Mouse (Mus musculus): ENCODE results near the gene Edf1. TPM values are rescaled to one million over a fixed set of nuclear protein-coding genes. Genes with fewer than 3 reads are reported as not detected.

The Edf1 gene
- 403 and 822 TPM in 2 replicates for polyA plus RNA-seq (2012; ENCODE audit: low replicate concordance)

DNA sequence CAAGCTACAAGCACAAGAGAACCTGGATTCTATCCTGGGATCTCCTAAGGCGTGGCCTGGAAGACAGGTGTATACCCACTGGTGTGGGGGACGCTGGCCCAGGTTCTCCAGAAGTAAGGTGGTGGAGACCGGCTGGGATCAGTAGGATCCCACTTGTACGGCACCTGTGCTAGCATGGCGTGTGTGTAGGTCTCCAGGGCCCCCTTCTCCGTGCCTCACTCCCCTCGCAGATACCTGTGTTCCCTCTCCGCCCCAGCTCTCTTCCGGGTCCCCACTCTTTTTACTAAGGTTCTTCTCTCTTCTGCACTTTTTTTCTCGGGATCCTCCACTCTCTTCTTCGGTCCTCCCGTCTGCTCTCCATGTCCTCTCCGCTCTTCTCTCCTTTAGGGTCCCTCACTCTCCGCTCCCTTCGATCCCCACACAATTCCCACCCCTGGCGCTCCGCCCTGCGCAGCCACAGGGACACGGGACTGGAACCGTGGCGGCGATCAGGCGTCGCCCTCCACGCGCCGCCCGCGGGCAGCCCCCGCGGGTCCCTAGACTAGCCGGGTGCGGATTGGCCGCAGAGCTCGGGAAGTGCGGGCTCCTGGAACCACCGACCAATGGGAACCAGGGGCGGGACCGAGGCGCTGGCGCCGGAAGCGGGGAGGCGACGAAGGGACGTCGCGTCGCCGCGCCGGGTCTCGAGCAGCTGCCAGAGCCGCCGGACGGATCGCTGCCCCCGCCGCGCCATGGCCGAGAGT is at the start of gene Edf1:
Gene Edf1, plus strand, starts transcription at position 627 of the 743 bp plus-strand sequence.

DNA sequence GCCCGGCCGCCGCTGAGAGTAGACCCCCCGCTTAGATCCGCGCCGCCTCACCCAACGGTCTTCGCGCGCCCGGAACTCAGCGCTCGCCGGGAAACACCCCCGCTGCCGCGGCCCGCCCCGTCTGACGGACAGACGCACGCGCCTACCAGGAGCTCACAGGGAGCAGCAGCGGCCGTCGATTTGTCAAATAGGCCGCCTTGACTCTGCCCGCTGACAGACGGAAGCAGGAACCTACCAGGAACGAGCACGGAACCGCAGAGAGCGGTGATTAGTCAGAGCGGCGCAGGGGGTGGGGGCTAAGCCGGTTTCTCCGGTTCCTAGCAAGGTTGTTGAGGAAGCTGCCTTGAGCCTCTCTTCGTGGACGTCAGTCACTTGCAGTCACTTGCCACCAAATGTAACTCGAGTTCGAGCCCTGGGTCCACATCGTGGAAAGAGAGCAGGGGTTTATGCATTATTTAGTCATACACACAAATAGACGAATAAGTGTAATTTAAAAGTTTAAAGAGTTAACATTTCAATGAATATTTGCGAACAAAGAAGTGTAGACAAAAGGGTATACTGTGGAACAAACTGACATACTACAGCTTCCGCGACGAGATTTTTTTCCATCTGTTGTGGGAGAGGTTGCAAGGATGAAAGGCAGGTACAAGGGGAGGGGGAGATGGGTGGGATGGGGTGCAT is 10.7 kb upstream of the Edf1 start, which contains the start of gene Traf2:
Gene Traf2, minus strand, starts transcription at position 130 of the 681 bp plus-strand sequence.

DNA sequence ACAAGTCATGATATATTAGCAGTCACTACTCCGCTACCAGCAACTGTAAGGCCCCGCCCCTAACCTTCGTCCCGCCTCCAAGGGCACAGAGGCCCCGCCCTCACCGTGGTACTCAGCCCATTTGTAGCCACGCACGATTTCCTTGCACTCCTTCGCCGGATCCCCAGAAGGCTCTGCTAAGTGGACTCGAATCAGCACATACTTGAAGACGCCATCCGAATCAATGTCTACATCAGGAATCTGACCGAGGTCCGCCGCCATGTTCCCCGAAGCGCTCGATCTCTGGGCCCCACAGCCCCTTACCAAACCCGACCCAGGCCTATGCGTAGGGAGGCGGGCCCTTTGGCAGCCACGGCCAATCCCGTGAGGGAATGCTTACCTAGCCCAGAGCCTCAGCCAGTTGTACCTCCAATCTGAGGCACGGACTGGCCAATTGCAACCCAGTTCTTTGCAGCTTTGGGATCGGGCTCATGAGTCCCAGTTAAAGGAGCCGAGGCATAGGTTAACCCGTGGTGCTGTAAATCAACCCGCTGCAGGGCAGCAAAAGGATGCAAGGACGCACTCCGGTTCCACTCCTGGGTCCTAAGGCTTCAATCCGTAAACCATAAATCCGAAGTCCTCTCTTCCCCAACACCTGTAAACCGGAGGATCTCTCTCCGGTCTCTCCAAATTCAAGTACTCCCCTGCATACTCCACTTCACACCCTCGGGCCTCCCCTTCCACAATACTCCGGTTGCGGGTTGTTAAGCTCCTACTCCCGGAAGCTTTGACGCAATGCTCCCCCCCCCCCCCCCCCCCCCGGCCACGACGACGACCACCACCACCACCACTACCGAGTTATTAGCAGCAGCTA is 17.2 kb downstream of the Edf1 start, which contains the start of the genes Mamdc4 and Phpt1:
Gene Mamdc4, minus strand, starts transcription at position 267 of the 853 bp plus-strand sequence.
Gene Phpt1, minus strand, starts transcription at position 646 of the 853 bp plus-strand sequence.

DNA sequence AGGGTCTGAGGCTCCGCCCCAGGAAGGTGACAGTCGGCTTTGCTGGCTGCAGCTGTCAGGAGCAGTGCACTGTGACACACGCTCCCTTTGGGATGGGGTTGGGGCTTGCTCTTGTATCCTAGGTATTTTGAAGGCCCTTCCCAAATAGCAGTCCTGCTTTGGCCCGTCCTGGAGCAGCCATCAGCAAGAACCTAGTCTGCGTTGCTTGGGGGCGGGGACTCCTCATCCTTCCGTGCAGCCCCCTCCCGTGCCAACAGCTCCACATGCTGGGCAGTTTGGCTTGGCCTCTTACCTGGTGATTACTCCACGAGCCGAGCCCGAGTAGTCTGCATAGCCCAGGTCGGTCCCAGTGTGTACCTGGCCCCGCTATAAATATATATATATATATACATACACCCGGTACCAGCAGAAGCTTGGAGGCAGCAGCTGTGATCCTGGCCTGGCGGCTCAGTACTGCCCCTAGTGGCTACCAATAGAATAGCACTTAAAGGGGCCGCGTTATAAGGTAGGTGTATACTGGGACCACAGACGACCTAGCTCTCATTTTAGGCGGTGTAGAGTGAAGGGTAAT is 23.7 kb downstream of the Edf1 start, which contains the start of gene Ajm1:
Gene Ajm1, minus strand, starts transcription at position 464 of the 571 bp plus-strand sequence.

DNA sequence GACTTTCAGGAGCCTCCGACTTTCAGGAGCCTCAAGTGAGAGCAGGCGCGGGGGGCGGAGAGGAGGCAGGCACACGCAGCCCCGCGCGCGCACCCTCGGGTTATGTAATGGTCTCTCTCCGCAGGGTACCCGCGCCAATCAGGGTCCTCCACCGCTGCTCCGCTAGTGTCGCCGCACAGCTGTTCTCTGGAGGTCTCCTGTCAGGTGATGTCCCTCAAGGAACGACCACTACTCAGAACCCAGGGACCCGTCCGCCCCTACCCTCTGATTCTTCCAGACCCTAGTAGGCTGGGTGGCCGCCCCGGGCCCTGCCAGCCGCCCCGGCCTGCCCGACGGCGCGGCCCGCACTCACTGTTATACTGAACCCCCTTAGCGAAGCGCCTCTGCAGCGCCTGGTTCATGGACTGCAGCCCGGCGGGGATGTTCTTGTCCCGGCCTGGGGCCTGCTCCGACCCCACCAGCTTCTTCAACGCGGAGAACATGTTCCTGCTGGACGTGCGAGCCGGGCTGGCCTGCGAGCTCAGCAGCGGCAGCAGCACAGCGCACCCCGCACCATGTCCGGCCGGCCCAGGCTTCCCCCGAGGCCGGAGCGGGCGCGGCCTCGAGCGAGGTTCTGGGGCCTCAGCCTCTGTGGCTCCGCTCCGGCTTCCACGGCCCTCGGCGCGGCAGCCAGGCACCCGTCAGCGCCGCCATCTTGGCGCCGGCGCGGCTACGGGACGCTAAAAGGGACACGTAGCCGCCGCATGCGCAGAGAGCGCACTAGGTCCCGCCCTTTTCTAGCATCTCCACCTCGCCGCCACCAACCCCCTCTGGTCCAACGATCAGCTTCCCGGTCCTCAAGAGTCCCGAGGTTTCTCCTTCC is 50.3 kb downstream of the Edf1 start, which contains the start of gene Rabl6:
Gene Rabl6, minus strand, starts transcription at position 761 of the 862 bp plus-strand sequence.

Other genes with a start within 250 kb of the Edf1 start
- 0.03 TPM in 2 replicates for gene Grin1, start 238.7 kb upstream of the Edf1 start, polyA plus RNA-seq (2012; ENCODE audit: low replicate concordance)
- 24.2 and 25.3 TPM in 2 replicates for gene Man1b1, start 225.5 kb upstream of the Edf1 start, polyA plus RNA-seq (2012; ENCODE audit: low replicate concordance)
- 6.8 and 11.7 TPM in 2 replicates for gene Dpp7, start 201.5 kb upstream of the Edf1 start, polyA plus RNA-seq (2012; ENCODE audit: low replicate concordance)
- 20.6 and 22.9 TPM in 2 replicates for gene Uap1l1, start 192.2 kb upstream of the Edf1 start, polyA plus RNA-seq (2012; ENCODE audit: low replicate concordance)
- gene Sapcd2, start 185.5 kb upstream of the Edf1 start, polyA plus RNA-seq (2012; ENCODE audit: low replicate concordance), result 6.3 and 11.6 TPM in 2 replicates
- 0.10 TPM in 1 of 2 replicates, not detected in the other for gene Entpd2, start 162.0 kb upstream of the Edf1 start, polyA plus RNA-seq (2012; ENCODE audit: low replicate concordance)
- gene Npdc1, start 158.5 kb upstream of the Edf1 start, polyA plus RNA-seq (2012; ENCODE audit: low replicate concordance), result 3.8 and 4.4 TPM in 2 replicates
- 4.5 and 10.9 TPM in 2 replicates for gene Fut7, start 134.6 kb upstream of the Edf1 start, polyA plus RNA-seq (2012; ENCODE audit: low replicate concordance)
- 32.3 and 48.6 TPM in 2 replicates for gene Abca2, start 129.1 kb upstream of the Edf1 start, polyA plus RNA-seq (2012; ENCODE audit: low replicate concordance)
- gene Clic3, start 101.0 kb upstream of the Edf1 start, polyA plus RNA-seq (2012; ENCODE audit: low replicate concordance), result not detected in 2 replicates
- 82.6 and 103 TPM in 2 replicates for gene Paxx, start 96.8 kb upstream of the Edf1 start, polyA plus RNA-seq (2012; ENCODE audit: low replicate concordance)
- not detected in 2 replicates for gene Ptgds, start 87.8 kb upstream of the Edf1 start, polyA plus RNA-seq (2012; ENCODE audit: low replicate concordance)
- not detected in 2 replicates for gene Lcn12, start 63.9 kb upstream of the Edf1 start, polyA plus RNA-seq (2012; ENCODE audit: low replicate concordance)
- gene Fbxw5, start 57.1 kb upstream of the Edf1 start, polyA plus RNA-seq (2012; ENCODE audit: low replicate concordance), result 16.5 and 48.8 TPM in 2 replicates
- 0.27 TPM in 1 of 2 replicates, not detected in the other for gene C8g, start 56.1 kb upstream of the Edf1 start, polyA plus RNA-seq (2012; ENCODE audit: low replicate concordance)
- gene Traf2, start 10.9 kb upstream of the Edf1 start, polyA plus RNA-seq (2012; ENCODE audit: low replicate concordance), result 6.4 and 20.6 TPM in 2 replicates
- gene Mamdc4, start 17.0 kb downstream of the Edf1 start, polyA plus RNA-seq (2012; ENCODE audit: low replicate concordance), result 1.7 and 1.9 TPM in 2 replicates
- 2.9 and 5.8 TPM in 2 replicates for gene Phpt1, start 17.4 kb downstream of the Edf1 start, polyA plus RNA-seq (2012; ENCODE audit: low replicate concordance)
- 8.1 and 18.3 TPM in 2 replicates for gene Ajm1, start 23.9 kb downstream of the Edf1 start, polyA plus RNA-seq (2012; ENCODE audit: low replicate concordance)
- 48.7 and 55.1 TPM in 2 replicates for gene Rabl6, start 50.7 kb downstream of the Edf1 start, polyA plus RNA-seq (2012; ENCODE audit: low replicate concordance)
- gene Ccdc183, start 59.8 kb downstream of the Edf1 start, polyA plus RNA-seq (2012; ENCODE audit: low replicate concordance), result not detected in 2 replicates
- gene Tmem141, start 64.2 kb downstream of the Edf1 start, polyA plus RNA-seq (2012; ENCODE audit: low replicate concordance), result 10.0 and 19.9 TPM in 2 replicates
- 145 and 166 TPM in 2 replicates for gene Fcna, start 70.2 kb downstream of the Edf1 start, polyA plus RNA-seq (2012; ENCODE audit: low replicate concordance)
- not detected in 2 replicates for gene Lcn8, start 95.3 kb downstream of the Edf1 start, polyA plus RNA-seq (2012; ENCODE audit: low replicate concordance)
- gene Lcn5, start 100.1 kb downstream of the Edf1 start, polyA plus RNA-seq (2012; ENCODE audit: low replicate concordance), result not detected in 2 replicates
- gene Lcn6, start 118.9 kb downstream of the Edf1 start, polyA plus RNA-seq (2012; ENCODE audit: low replicate concordance), result not detected in 2 replicates
- not detected in 2 replicates for gene Lcn10, start 124.9 kb downstream of the Edf1 start, polyA plus RNA-seq (2012; ENCODE audit: low replicate concordance)
- gene Obp2a, start 142.2 kb downstream of the Edf1 start, polyA plus RNA-seq (2012; ENCODE audit: low replicate concordance), result not detected in 2 replicates
- 189 and 405 TPM in 2 replicates for gene Bmyc, start 148.9 kb downstream of the Edf1 start, polyA plus RNA-seq (2012; ENCODE audit: low replicate concordance)
- not detected in 2 replicates for gene Obp2b, start 179.2 kb downstream of the Edf1 start, polyA plus RNA-seq (2012; ENCODE audit: low replicate concordance)
- not detected in 2 replicates for gene Lcn3, start 207.7 kb downstream of the Edf1 start, polyA plus RNA-seq (2012; ENCODE audit: low replicate concordance)
- not detected in 2 replicates for gene Lcn11, start 219.2 kb downstream of the Edf1 start, polyA plus RNA-seq (2012; ENCODE audit: low replicate concordance)
- gene Gm13539, start 224.4 kb downstream of the Edf1 start, polyA plus RNA-seq (2012; ENCODE audit: low replicate concordance), result not detected in 2 replicates